Mouse (Mus musculus) small intestine, adult 2 months (tissue): ENCODE measurements around the gene Sgo2b. TPM values are rescaled to one million over a fixed set of nuclear protein-coding genes. Genes with fewer than 3 reads are reported as not detected.
"Not testable (repeated sequence)": the region's sequence is repeated elsewhere in the genome, so short reads cannot be mapped to it uniquely, and the experiment has no call there.

ENCODE experiments used
- H3K27ac ChIP-seq: fragments of 200-500 bp; 2 replicates; pipeline ENCODE4 v1.5.1; 2012; ENCODE audit warnings: low read depth, low read length, control low read depth, inconsistent platforms; ENCODE audit not compliant: insufficient read depth
- H3K27me3 ChIP-seq: fragments of 200-500 bp; 2 replicates; pipeline ENCODE4 v1.6.1; 2012; ENCODE audit warnings: mild to moderate bottlenecking, moderate library complexity, low read length, inconsistent platforms; ENCODE audit not compliant: control insufficient read depth, insufficient read depth
- H3K36me3 ChIP-seq: fragments of 200-500 bp; 2 replicates; pipeline ENCODE4 v1.6.1; 2012; ENCODE audit warnings: mild to moderate bottlenecking, low read length, control low read depth, inconsistent platforms; ENCODE audit not compliant: control insufficient read depth, insufficient read depth
- H3K4me1 ChIP-seq: fragments of 200-500 bp; 2 replicates; pipeline ENCODE4 v1.6.1; 2012; ENCODE audit warnings: low read length, inconsistent platforms, mixed read lengths; ENCODE audit not compliant: control insufficient read depth, insufficient read depth, insufficient read length
- H3K4me3 ChIP-seq: fragments of 200-500 bp; 2 replicates; pipeline ENCODE4 v1.5.1; 2012; ENCODE audit warnings: low read depth, mild to moderate bottlenecking, control low read depth, inconsistent platforms, low read length, moderate library complexity
- CTCF ChIP-seq: fragments of 200-500 bp; IDR thresholded peaks from 2 replicates; pipeline ENCODE4 v1.5.1; 2012; ENCODE audit warnings: low read depth, mild to moderate bottlenecking, control low read depth, inconsistent platforms, low read length, moderate library complexity, mixed read lengths; ENCODE audit not compliant: insufficient replicate concordance, insufficient read length; ENCODE audit errors: extremely low read depth
- POLR2A ChIP-seq: fragments of 200-500 bp; IDR thresholded peaks from 2 replicates; pipeline ENCODE4 v1.6.1; 2012; ENCODE audit warnings: low read depth, mild to moderate bottlenecking, control low read depth, inconsistent platforms, low read length, moderate library complexity
- WGBS: fragments of 180-500 bp; shearing (Covaris S2); methylation state at CpG from one replicate; pipeline ENCODE4 v1.1.7; 2018; 5-methylcytosine and 5-hydroxymethylcytosine counted together
- polyA plus RNA-seq: library from polyadenylated mRNA; depleted of rRNA; stranded (reverse); fragments of >200 nt; gene quantifications from 2 replicates; pipeline ENCODE4 v1.2.3, GENCODE M21; 2012; rRNA removed

The Sgo2b gene
- not detected in 2 replicates for polyA plus RNA-seq

DNA sequence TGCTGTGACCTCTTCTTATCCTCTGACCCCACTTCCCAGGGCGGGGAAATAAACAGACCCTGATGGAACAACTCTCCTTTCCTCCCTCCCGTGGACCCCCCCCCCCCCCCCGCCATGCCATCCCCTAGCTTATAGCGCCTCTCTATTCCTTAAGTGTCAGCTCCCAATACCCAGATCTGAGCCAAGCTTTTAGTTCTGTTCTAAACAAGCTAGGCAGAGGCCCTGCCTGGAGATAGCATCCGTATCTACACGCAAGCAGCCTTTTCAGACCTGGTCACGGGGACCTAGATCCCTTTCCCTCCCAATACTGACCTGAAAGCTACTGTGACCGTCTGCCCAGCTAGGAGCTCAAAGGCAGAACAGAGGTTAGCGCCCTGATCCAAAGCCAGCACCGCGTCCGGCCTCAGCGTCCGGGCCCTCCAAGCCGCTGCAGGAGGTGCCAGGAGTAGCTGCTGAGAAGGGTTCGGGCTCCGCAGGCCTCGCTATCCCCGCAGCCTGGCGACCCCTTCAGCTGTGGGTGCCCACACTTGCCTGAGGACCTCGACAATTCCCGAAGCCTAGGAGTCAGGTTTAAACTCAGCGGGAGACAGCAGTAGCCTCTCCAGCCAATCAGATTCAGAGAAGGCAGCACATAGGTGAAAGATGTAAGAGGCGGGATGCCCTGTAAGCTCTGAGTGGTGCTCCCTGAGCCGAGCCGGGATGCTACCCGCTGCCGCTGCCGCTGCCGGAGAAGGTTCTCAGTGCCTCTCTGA lies at the start of gene Sgo2b:
Sgo2b (minus strand) TSS at position 623 of the 752 bp plus-strand sequence.
- TF ChIP-seq CTCF (no peak), POLR2A (no peak)
- Histone ChIP-seq H3K4me3 (no peak within 1 kb of the TSS), H3K36me3 (no peaks in the 10 kb centered on the region), H3K4me1 (no peaks in the 10 kb centered on the region), H3K27ac (no peak within 1 kb of the TSS), H3K27me3 (no peaks in the 10 kb centered on the region)
- WGBS: 30% methylated on average over 30 of the region's 30 CpGs

DNA sequence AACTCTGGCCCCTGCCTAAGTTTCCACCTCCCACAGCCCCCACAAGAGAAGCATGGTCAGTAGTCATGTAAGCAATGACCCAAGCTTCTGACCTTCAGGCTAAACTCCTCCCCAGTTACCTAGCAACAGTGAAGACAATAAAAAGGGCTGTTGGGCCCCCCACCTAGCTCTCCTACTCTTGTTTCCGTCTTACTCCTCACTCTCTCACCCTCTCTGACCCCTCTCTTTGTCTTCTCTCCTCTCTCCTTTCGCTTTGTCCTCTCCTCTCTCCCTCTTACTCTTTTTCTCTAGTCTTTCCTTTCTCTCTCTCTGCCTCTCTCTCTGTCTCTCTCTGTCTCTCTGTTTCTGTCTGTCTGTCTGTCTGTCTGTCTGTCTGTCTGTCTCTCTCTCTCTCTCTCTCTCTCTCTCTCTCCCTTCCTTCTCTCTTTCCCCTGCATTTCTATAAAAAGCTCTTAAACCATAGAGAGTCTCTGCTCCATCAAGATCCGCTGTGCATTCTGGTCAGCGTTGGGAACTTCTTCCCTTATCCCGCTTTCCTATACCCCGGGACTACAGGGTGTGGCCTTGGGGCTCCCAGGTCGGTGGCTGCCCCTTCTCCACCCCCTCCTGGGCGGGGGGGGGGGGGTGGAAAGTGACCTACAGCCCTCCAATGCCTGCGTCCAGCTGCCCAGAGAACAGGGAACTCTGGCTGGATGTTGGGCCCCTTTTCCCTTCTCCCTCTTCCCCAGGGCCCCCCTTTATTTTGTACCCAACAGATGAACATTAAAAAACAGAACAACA lies 18.8 kb upstream of the Sgo2b start:
- H3K27me3 ChIP-seq, H3K4me3 ChIP-seq, H3K4me1 ChIP-seq, H3K36me3 ChIP-seq, H3K27ac ChIP-seq: not testable (repeated sequence)
- WGBS: 46% methylated on average over 9 of the region's 9 CpGs

DNA sequence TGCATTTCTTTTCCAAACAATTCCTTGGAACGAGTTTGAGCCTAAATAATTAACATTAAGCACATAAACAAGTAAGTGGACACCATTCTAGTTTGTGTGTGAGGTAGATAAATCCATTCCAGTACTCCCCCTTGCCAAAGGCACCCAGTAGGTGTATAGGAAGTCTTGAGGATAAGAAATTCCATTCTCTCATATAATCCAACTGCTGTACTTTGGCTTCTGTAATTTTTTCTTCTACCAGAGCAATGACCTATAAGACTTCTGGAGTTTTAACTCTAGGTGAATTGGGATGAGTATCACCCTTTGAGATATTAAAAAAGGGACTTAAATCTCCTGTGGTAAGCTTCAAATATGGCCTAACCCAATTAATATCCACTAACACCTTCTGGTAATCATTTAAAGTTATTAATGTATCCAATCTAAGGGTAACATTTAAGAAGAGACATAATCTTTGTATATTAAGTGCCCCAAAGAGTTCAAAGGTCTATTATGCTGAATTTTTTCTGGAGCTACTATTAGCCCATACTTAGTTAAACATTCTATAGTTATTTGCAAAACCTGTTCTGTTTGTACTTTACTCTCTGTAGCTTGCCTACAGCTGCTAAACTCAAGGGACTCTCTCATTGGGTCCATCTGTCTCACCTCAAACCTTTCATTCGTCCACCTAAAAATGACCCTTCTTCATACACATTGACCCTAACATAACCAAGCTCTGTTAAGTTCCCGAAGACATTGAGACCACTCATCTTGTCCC lies 9.2 kb upstream of the Sgo2b start:
- WGBS: 66% methylated on average over 3 of the region's 3 CpGs
- H3K4me1 ChIP-seq: no peaks in the 10 kb centered on the region

DNA sequence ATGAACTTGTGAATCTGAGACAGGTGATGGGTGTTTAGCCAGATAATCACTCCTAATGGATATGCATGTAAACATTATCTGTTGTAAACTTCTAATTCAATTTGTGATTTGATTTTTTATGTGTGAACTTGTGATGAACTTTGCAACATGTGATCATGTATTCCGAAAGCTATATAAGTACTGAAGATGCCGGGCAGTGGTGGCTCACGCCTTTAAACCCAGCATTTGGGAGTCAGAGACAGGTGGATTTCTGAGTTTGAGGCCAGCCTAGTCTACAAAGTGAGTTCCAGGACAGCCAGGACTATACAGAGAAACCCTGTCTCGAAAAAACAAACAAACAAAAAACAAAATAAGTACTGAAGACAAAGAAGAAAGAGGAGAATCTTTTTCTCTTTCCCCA lies 1.8 kb upstream of the Sgo2b start:
- not testable (repeated sequence) for H3K4me1 ChIP-seq, H3K27me3 ChIP-seq, H3K27ac ChIP-seq, H3K4me3 ChIP-seq, H3K36me3 ChIP-seq
- 32% methylated on average over 4 of the region's 4 CpGs for WGBS

More for the DNA sequence above, 9.2 kb upstream of the Sgo2b start:
- no peaks in the 10 kb centered on the region for H3K27me3 ChIP-seq
- no peak overlapping the region for H3K4me3 ChIP-seq
- H3K27ac ChIP-seq: no peak overlapping the region
- H3K36me3 ChIP-seq: no peaks in the 10 kb centered on the region
- TF ChIP-seq CTCF: no peak
- TF ChIP-seq POLR2A: no peak

DNA sequence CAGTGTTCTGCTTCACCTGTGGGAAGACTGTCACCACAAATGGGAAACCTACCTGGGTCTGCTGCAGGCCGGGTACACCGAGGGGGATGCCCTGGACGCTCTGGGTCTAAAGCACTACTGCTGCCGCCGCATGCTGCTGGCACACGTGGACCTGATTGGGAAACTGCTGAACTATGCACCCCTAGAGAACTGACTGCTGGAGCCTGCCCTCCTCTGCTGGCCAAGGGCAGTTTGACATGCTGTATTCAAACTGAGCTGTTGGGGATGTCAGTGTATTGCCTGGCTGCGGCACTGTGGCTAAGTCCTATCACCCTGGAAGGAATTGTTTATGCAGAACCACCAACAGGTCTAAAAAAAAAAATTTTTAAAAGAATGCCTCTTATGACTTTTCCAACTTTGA lies 18.9 kb downstream of the Sgo2b start:
- 86% methylated on average over 7 of the region's 7 CpGs for WGBS
- Histone ChIP-seq H3K27ac (no peak overlapping the region), H3K4me1 (no peaks in the 10 kb centered on the region), H3K27me3 (no peaks in the 10 kb centered on the region), H3K4me3 (no peak overlapping the region), H3K36me3 (no peaks in the 10 kb centered on the region)
- TF ChIP-seq POLR2A (no peak), CTCF (no peak)

DNA sequence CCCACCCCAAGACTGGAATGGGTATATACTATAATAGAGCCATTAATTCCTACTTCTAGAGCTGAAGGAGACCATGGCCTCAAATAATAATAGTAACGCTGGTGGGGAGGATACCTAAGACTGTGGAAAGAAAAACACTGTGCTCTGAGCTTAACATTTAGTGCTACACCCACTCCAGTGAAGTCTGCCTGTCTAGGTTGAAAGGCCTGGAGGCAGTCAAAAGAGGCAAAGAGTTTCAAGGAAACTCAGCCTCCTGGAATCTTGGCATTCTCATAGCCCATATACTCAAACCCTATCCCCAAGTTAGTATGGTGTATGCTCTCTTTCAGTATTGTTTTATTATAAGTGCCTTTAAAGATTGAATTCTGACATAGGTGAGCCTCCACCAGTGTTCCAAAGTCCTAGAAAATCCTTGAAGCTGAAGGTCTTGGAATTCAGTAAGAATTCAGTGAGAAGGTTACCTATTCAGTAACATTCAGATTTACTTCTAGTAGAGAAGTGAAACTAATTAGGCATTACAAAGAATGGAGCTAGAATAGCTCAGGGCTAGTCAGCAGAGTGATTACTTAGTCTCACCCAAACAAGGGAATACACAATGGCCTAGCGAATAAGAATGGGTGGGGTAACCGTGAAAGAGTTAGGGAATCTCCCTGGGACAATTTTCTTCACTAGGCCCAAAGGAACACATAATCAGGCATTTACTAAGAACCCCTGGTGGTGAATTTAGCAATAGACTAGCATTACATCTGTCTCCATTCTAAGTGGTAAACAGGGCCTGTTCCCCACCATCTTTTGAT lies 22.5 kb downstream of the Sgo2b start:
- H3K4me3 ChIP-seq: no peak overlapping the region
- H3K36me3 ChIP-seq: no peaks in the 10 kb centered on the region
- no peak for TF ChIP-seq POLR2A
- no peak for TF ChIP-seq CTCF
- no peak overlapping the region for H3K27ac ChIP-seq
- no peaks in the 10 kb centered on the region for H3K4me1 ChIP-seq
- 86% methylated on average over 3 of the region's 3 CpGs for WGBS
- no peaks in the 10 kb centered on the region for H3K27me3 ChIP-seq
